Mouse (Mus musculus): ENCODE measurements around the gene Sstr5. TPM values are rescaled to one million over a fixed set of nuclear protein-coding genes. Genes with fewer than 3 reads are reported as not detected.

Gene Sstr5
- total and polyA plus RNA-seq, 3 experiments, result not detected

DNA sequence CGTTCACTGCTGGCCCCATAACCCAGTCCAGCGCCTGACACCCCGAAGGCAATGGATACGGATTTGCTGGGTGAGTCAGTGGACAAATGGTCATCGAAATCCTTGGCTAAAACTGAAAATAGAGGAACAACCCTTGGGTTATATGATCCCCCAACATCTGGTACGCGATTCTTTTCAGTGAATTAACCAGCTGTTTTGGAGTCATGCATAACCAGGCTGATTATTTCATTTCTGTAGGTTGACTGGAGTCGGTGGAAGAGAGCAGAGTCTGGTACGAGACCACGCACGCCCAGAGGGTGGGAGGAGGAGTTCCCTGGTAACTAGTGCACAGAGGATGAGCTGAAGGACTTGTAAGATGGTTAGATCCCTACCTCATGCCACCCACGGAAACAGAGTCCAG lies 25.0 kb upstream of the Sstr5 start:
- no peaks in the 10 kb centered on the region for H3K4me1 ChIP-seq (ENCODE audit: control insufficient read depth in 1 of 2, insufficient read depth in 2 of 2, low read length in 2 of 2)
- no peak for TF ChIP-seq TCF12 (IDR thresholded peaks at IDR 0.05; ENCODE audit: low read depth, low read length)
- TF ChIP-seq CTCF (IDR thresholded peaks at IDR 0.05 in 2 of 3, conservative IDR thresholded peaks at IDR 0.05 in 1 of 3; ENCODE audit: control insufficient read depth in 1 of 3, insufficient read depth in 1 of 3, low read depth in 2 of 3, low read length in 3 of 3, poor library complexity in 1 of 3, severe bottlenecking in 1 of 3), result no peak
- no peak for TF ChIP-seq MAFK (IDR thresholded peaks at IDR 0.05; ENCODE audit: borderline replicate concordance, low read depth, low read length)
- no peak for TF ChIP-seq E2F4 (IDR thresholded peaks at IDR 0.05; ENCODE audit: borderline replicate concordance, low read depth, low read length)
- TF ChIP-seq CHD2 (IDR thresholded peaks at IDR 0.05; ENCODE audit: low read length), result no peak
- TF ChIP-seq MAX (IDR thresholded peaks at IDR 0.05; ENCODE audit: low read length), result no peak
- no peak for TF ChIP-seq EP300 (IDR thresholded peaks at IDR 0.05; ENCODE audit: low read depth in 1 of 2, low read length in 2 of 2)
- no peak for TF ChIP-seq POLR2AphosphoS2 (IDR thresholded peaks at IDR 0.05; ENCODE audit: low read length)
- TF ChIP-seq MYB (IDR thresholded peaks at IDR 0.05; ENCODE audit: low read depth, low read length), result no peak
- no peak for TF ChIP-seq USF2 (IDR thresholded peaks at IDR 0.05; ENCODE audit: borderline replicate concordance in 1 of 2, insufficient read depth in 1 of 2, low read depth in 1 of 2, low read length in 2 of 2)
- no peak for TF ChIP-seq POLR2AphosphoS5 (IDR thresholded peaks at IDR 0.05; ENCODE audit: borderline replicate concordance, low read depth, low read length)
- TF ChIP-seq ETS1 (IDR thresholded peaks at IDR 0.05; ENCODE audit: low read depth, low read length), result no peak
- TF ChIP-seq NELFE (IDR thresholded peaks at IDR 0.05; ENCODE audit: low read depth, low read length), result no peak
- TF ChIP-seq MXI1 (IDR thresholded peaks at IDR 0.05; ENCODE audit: low read depth, low read length), result no peak
- TF ChIP-seq HCFC1 (IDR thresholded peaks at IDR 0.05; ENCODE audit: low read depth, low read length), result no peak
- no peak for TF ChIP-seq USF1 (IDR thresholded peaks at IDR 0.05; ENCODE audit: low read depth, low read length)
- no peak for TF ChIP-seq ZNF384 (IDR thresholded peaks at IDR 0.05; ENCODE audit: low read depth, low read length)
- TF ChIP-seq POLR2A (IDR thresholded peaks at IDR 0.05; ENCODE audit: control insufficient read depth in 1 of 2, insufficient read depth in 1 of 2, low read depth in 1 of 2, low read length in 2 of 2, poor library complexity in 1 of 2), result no peak
- TF ChIP-seq SIN3A (IDR thresholded peaks at IDR 0.05; ENCODE audit: low read length), result no peak

DNA sequence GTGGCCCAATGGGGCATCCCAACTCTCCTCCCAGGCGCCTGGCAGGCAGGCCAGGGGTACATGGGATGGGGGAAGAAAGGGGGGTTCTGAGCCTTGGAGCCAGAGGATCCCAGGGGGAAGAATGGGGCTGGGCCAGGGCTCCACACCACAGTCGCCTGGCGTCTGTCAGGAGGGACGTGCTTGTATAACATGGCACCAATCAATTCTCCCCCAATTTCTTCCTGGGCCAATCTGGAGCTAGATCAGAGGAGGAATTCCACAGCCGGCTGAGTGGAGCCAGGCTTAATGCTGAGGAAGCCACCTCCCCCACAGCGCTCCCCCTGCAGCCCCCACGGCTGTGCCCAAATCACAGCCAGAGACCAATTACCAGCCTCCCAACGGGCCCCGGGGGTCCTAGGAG lies 23.4 kb upstream of the Sstr5 start:
- H3K27ac ChIP-seq (ENCODE audit: control insufficient read depth, low read depth, low read length), result no peak overlapping the region
- H3K4me1 ChIP-seq (ENCODE audit: control insufficient read depth in 1 of 2, insufficient read depth in 2 of 2, low read length in 2 of 2), result no peaks in the 10 kb centered on the region
- H3K27me3 ChIP-seq (ENCODE audit: control insufficient read depth in 1 of 2, insufficient read depth in 2 of 2, low read length in 2 of 2), result no peaks in the 10 kb centered on the region
- H3K9ac ChIP-seq (ENCODE audit: control insufficient read depth, low read depth, low read length, poor library complexity, severe bottlenecking), result no peak overlapping the region
- H3K79me2 ChIP-seq (ENCODE audit: control insufficient read depth, insufficient read depth, low read length, poor library complexity), result no peaks in the 10 kb centered on the region
- no peak for TF ChIP-seq UBTF (IDR thresholded peaks at IDR 0.05; ENCODE audit: borderline replicate concordance, insufficient read depth, low read depth, low read length)
- no peak for TF ChIP-seq NELFE (IDR thresholded peaks at IDR 0.05; ENCODE audit: low read depth, low read length)
- no peak for TF ChIP-seq BHLHE40 (IDR thresholded peaks at IDR 0.05; ENCODE audit: borderline replicate concordance, low read depth, low read length)
- TF ChIP-seq GATA1 (IDR thresholded peaks at IDR 0.05; ENCODE audit: low read depth, low read length), result no peak
- TF ChIP-seq MAX (IDR thresholded peaks at IDR 0.05; ENCODE audit: low read length), result no peak
- TF ChIP-seq MAFK (IDR thresholded peaks at IDR 0.05; ENCODE audit: borderline replicate concordance, low read depth, low read length), result no peak
- no peak for TF ChIP-seq E2F4 (IDR thresholded peaks at IDR 0.05; ENCODE audit: borderline replicate concordance, low read depth, low read length)
- TF ChIP-seq ETS1 (IDR thresholded peaks at IDR 0.05; ENCODE audit: low read depth, low read length), result no peak
- no peak for TF ChIP-seq RAD21 (IDR thresholded peaks at IDR 0.05; ENCODE audit: low read depth, low read length)
- no peak for TF ChIP-seq MYC (IDR thresholded peaks at IDR 0.05; ENCODE audit: low read depth, low read length)
- no peaks in the 10 kb centered on the region for H3K36me3 ChIP-seq (ENCODE audit: control insufficient read depth in 1 of 2, insufficient read depth in 2 of 2, low read length in 2 of 2)
- H3K9me3 ChIP-seq (replicated peaks; ENCODE audit: insufficient read depth, low read length), result no peaks in the 10 kb centered on the region
- DNase-seq (ENCODE audit: low read depth, low spot score), result no peak
- no peak overlapping the region for H3K4me3 ChIP-seq (ENCODE audit: control insufficient read depth in 1 of 2, insufficient read depth in 1 of 2, low read depth in 2 of 2, low read length in 2 of 2)

More for the DNA sequence above, 25.0 kb upstream of the Sstr5 start:
- no peak overlapping the region for H3K4me3 ChIP-seq (ENCODE audit: control insufficient read depth in 1 of 2, insufficient read depth in 1 of 2, low read depth in 2 of 2, low read length in 2 of 2)
- DNase-seq (ENCODE audit: low read depth, low spot score), result no peak
- H3K79me2 ChIP-seq (ENCODE audit: control insufficient read depth, insufficient read depth, low read length, poor library complexity), result no peaks in the 10 kb centered on the region
- no peak overlapping the region for H3K9ac ChIP-seq (ENCODE audit: control insufficient read depth, low read depth, low read length, poor library complexity, severe bottlenecking)
- no peaks in the 10 kb centered on the region for H3K36me3 ChIP-seq (ENCODE audit: control insufficient read depth in 1 of 2, insufficient read depth in 2 of 2, low read length in 2 of 2)
- no peaks in the 10 kb centered on the region for H3K9me3 ChIP-seq (replicated peaks; ENCODE audit: insufficient read depth, low read length)
- no peaks in the 10 kb centered on the region for H3K27me3 ChIP-seq (ENCODE audit: control insufficient read depth in 1 of 2, insufficient read depth in 2 of 2, low read length in 2 of 2)
- H3K27ac ChIP-seq (ENCODE audit: control insufficient read depth, low read depth, low read length), result no peak overlapping the region
